Mouse (Mus musculus): ENCODE measurements around the gene Tmem39b. TPM values are rescaled to one million over a fixed set of nuclear protein-coding genes. Genes with fewer than 3 reads are reported as not detected.

The Tmem39b gene
- polyA plus RNA-seq (2017; shearing (Covaris generic)) = 19.5 TPM

GRCm38 (mm10) chr4:129696158-129696985, at the start of gene Tmem39b:
TSS of gene Tmem39b (minus strand) at chr4:129696838.

DNA sequence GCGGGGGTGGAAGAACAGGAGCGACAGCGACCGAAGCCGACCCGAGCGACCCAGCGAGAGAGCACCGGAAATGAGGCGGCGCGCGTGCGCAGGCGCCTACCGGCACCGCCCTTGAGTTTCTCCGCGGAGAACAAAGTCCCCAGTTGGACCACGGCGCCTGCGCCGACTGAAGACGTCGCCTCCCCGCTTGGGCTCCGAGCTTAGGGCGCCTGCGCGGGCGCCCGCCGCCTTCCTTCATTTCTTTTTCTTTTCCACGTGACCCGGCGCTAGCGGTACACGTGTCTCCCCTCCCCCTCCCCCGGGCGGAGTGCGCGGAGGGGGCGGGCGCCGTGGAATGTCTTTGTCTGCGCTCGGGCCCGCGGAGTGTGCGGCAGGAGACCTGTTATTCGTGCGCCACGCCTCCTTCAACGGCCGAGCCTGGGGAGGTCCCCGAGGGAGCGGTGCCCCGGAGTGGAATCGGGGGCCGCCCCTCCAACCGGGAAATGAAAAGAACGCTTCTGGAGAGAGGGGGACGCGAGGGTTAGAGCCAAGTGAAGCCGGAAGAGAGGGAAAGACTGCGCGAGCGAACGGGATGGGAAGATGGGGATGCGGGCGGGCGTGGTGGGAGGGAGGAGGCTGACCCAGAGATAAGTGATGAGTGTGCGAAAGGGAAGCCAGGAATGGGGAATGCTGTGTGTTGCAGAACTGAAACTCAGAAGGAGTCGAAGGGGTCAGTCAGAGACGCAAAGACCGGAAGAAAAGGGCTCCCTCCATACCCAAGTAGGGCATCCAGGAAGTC, 45.8 kb upstream of the Tmem39b start, which contains the start of gene Khdrbs1:
Gene Khdrbs1 (minus strand): TSS at position 72 of the 778 bp plus-strand sequence.

DNA sequence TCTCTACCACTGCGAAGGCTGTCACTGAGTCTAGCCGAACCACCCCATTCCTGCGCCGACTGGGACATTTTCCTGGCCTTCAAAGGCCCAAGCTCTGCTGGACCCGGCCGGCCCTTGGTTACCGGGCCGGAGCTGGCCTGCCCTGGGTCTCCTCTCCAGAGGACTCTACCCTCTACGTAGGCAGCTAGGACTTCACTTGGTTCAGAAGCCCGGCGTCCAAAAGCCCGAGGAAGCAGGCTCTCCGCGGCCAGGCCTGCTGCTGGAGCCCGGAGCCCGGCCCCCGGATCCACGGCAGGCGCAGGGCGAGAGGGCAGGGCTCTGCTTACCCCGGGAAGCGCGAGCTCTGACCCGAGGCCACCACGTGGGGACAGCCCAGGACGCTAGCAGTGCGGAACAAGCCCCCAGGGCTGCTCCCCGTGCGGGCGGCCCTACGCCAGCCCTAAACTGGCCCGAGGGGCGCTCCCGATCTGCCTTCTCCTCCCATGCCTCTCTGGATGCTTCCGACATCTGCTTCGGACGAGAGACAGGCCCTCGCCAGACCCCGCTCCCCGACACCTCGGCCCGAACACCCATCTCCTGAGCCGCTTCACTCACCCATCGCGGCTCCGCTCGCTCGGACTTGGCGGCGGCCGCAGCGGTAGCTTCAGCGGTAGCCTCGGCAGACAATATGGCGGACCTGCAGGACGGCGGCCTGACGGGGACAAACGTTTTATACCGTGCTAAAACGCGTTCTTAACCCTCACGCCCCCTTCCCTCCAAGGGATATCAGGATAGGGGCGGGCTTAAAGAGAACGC, 24.4 kb downstream of the Tmem39b start, which contains the start of gene Kpna6:
Gene Kpna6 (minus strand): TSS at position 685 of the 795 bp plus-strand sequence.

DNA sequence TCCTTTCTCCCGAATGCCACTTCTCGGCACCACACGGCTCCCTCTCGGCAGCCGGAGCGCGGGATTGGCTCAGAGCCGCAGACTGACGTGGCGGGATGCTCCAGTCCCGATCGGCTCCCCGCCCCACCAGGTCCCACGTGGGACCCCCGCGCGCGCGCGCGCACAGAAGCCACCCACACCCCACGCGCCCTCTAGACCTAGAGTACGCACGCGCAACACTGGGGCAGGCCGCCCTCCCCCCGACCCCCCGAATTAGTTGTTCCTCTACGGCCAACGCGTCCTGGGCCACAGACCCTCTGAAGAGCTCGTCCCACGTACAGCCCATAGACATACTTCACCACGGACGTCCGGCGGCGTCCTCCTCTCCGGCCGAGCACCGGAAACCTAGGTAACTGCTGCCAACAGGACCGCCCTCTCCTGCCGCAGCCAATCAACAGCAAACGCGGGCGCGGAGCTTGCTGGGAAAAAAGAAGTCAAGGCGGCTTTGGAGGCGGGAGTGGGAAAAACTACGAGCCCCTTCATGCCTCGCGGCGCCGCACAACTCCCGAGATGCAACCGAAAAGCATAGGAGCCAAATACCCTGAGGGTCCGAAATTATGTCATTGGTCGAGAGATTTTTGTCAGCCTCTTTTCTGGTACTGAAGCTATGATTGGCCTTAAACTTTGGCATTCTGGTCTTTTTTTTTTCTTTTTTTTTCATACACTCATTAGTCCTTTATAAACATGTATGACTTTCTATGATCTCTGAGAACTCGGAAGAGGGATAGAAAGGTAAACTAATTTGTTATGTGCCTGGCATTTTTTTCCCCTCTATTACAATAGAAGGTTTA, 55.8 kb downstream of the Tmem39b start, which contains the start of gene Txlna:
Gene Txlna (minus strand): TSS at position 428 of the 830 bp plus-strand sequence.

Other genes with a start within 250 kb of the Tmem39b start
- 34.0 TPM for gene Bsdc1, start 235.3 kb downstream of the Tmem39b start, polyA plus RNA-seq (2017; shearing (Covaris generic))
- gene Tssk3, start 205.8 kb downstream of the Tmem39b start, polyA plus RNA-seq (2017; shearing (Covaris generic)) = not detected
- gene Fam229a, start 205.6 kb downstream of the Tmem39b start, polyA plus RNA-seq (2017; shearing (Covaris generic)) = not detected
- gene Marcksl1, start 183.3 kb downstream of the Tmem39b start, polyA plus RNA-seq (2017; shearing (Covaris generic)) = 33.6 TPM
- 329 TPM for gene Hdac1, start 154.1 kb downstream of the Tmem39b start, polyA plus RNA-seq (2017; shearing (Covaris generic))
- gene Lck, start 123.2 kb downstream of the Tmem39b start, polyA plus RNA-seq (2017; shearing (Covaris generic)) = 1,521 TPM
- gene Fam167b, start 118.3 kb downstream of the Tmem39b start, polyA plus RNA-seq (2017; shearing (Covaris generic)) = 0.36 TPM
- 163 TPM for gene Eif3i, start 96.2 kb downstream of the Tmem39b start, polyA plus RNA-seq (2017; shearing (Covaris generic))
- 227 TPM for gene Tmem234, start 96.2 kb downstream of the Tmem39b start, polyA plus RNA-seq (2017; shearing (Covaris generic))
- 7.7 TPM for gene Dcdc2b, start 82.6 kb downstream of the Tmem39b start, polyA plus RNA-seq (2017; shearing (Covaris generic))
- 41.4 TPM for gene Iqcc, start 77.7 kb downstream of the Tmem39b start, polyA plus RNA-seq (2017; shearing (Covaris generic))
- 22.7 TPM for gene Ccdc28b, start 72.9 kb downstream of the Tmem39b start, polyA plus RNA-seq (2017; shearing (Covaris generic))
- gene Txlna, start 55.8 kb downstream of the Tmem39b start, polyA plus RNA-seq (2017; shearing (Covaris generic)) = 66.2 TPM
- gene Kpna6, start 24.1 kb downstream of the Tmem39b start, polyA plus RNA-seq (2017; shearing (Covaris generic)) = 19.5 TPM
- gene Khdrbs1, start 45.5 kb upstream of the Tmem39b start, polyA plus RNA-seq (2017; shearing (Covaris generic)) = 181 TPM
- 443 TPM for gene Ptp4a2, start 114.4 kb upstream of the Tmem39b start, polyA plus RNA-seq (2017; shearing (Covaris generic))
- gene Spocd1, start 232.4 kb upstream of the Tmem39b start, polyA plus RNA-seq (2017; shearing (Covaris generic)) = not detected

All from CD4-positive, CD25-positive, alpha-beta regulatory T cell (primary cell).